Mouse (Mus musculus) gastrocnemius, postnatal 4 days (tissue): Measurements from ENCODE around the gene Tmem175. TPM values are rescaled to one million over a fixed set of nuclear protein-coding genes. Genes with fewer than 3 reads are reported as not detected.

Source experiments
- DNase-seq, 2 experiments: peaks; one replicate each; pipeline ENCODE4 v3.0.0; 2021 to 2022; ENCODE audit warnings: low spot score in 2 of 2, mixed read lengths in 2 of 2
- total RNA-seq, 2 experiments: library from RNA; stranded (reverse); gene quantifications; 2 replicates each; pipeline ENCODE4 v1.2.3; 2021

Tmem175 gene
- total RNA-seq, 2 experiments from 2014 or later: 11.3 to 12.9 TPM

GRCm38 (mm10) chr5:108651823-108652222 lies 22.3 kb downstream of the Tmem175 start:
- no peak for DNase-seq

- no peak for DNase-seq
Measured at GRCm38 (mm10) chr5:108653341-108653740, 23.8 kb downstream of the Tmem175 start.

DNA sequence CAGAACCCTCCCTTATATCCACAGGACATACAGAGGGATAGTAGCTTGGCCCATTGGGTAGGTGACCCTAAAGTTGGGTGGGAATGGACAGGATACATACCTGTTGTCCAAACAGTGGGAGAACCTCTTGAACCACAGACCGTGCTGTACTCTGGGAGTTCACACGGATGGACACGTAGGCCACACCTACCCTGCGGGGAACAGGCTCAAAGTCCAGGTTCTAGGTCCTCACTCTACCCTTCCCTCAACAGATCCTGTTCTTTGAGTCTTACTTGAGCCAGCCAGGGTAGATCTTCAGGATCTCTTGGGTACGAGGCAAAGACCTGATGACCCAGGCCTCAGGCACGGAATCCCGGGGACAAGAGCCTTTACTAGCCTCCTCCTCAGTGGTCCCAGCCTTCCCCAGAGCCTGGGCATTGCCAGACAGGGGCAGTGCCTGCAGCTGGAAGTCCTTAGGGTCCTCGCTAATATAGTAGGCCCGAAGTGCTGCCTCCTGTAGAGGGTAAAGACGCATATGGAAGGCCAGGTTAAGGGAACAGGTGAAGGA lies 24.9 kb downstream of the Tmem175 start:
- no peak for DNase-seq

GRCm38 (mm10) chr5:108655381-108655780 lies 25.8 kb downstream of the Tmem175 start:
- no peak for DNase-seq

DNA sequence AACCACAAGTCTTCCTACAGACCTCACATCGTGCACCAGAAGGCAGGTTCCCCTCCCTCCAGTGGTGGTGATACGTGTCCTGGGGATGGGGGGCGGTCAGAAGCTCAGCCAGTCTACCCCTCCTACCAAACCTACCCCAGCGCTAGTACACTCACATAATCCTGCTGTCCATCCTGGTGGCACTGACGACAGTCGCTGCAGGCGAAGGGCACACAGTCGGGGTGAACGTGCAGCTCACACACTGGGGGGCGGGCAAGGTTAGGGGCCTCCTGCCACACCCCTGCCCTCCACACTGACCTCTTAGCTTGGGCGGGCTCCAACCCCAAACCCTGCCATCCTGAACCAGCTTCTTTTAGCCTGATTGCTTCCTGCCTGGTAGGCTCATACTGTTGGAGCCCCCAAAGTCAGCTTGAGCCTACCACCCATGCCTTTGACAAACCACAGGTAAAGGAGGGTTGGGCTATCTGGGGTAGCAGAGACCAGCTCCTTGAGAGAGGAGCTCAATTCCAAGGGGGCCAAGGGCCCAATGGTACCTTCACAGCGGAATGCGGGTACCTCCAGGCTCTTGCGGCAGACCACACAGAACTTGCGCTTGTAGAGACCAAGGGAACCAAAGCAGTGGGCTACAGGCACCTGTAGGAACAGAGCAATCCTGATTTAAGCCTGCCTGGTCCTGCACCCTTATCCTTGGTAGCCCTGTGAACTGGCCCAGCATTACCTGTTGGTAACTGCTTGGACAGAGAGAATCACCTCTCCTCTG lies 26.5 kb downstream of the Tmem175 start:
- no peak for DNase-seq

DNA sequence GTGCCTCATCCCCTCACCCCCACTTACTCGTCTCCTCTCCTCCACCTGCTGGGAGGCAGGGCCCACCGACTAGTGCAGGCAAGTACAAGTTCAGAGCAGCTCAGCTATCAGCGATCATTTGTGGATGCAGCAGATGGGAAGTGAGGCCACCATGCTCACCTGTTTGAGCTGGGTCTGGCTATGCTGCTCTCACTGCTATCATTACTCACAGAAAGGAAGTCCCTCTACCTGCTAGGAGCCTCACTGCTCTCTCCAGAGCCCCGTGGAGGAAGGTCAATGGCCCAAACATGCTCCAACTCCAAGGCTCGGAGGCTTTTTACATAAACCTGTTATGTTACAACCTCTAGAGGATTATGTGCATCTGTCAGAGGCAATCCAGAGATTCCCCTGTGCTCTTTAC lies 27.8 kb downstream of the Tmem175 start:
- DNase-seq: no peak

- DNase-seq: no peak
Measured at GRCm38 (mm10) chr5:108658611-108659010, 29.0 kb downstream of the Tmem175 start.

GRCm38 (mm10) chr5:108659698-108660631 lies 30.4 kb downstream of the Tmem175 start, which contains the start of gene Idua:
TSS of gene Idua (plus strand) at chr5:108660331.
- peak in 1 of 2 experiments; percentile 22 for DNase-seq

DNA sequence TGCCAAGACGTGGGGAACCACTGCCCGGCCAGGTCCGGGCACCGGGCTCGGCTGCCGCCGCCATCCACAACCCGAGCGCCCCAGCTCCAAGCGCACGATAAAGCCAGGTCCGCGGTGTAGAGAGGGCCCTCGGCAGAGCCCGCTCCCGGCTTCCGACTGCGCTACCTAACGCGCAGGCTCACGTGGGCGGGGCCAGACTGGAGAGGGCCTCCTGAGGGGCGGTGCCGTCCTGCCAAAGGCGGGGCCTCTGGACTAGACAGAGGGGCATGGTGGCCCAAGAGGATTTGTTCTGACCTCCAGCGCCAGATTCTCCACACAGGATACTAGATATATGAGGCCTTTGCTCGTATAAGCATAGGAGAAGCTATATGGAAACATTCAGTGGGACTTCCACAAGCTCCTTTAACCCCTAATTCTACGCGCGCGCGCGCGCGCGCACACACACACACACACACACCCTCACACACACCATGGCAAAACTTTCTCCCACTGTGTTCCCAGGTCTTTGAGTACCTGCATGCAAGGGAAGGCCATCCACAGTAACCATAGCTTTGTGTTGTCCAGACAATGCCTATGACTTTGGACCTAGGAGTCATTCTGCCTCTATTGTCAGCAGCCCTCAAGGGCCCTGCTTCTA lies 31.2 kb downstream of the Tmem175 start:
- peak; percentile 81 to 92 for DNase-seq

- DNase-seq: no peak
Measured at GRCm38 (mm10) chr5:108662772-108663171, 33.2 kb downstream of the Tmem175 start.

DNA sequence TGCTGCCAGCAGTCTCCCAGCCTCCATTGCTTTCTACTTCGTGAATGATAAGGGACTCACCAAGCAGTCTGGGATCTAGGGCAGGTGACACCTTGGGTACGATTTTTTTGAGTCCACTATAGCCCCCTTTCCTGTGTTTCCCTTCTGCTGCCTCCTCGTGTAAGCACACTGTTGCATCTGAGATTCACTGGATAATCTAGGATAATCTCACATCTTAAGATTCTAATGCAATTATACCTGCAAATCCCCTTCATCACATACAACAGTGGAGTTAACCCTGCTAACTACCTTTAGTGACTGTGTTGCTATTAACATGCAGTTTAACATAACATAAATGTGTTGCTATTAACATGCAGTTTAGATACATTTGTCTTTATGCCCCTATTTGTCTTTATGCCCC lies 35.5 kb downstream of the Tmem175 start:
- no peak for DNase-seq

DNA sequence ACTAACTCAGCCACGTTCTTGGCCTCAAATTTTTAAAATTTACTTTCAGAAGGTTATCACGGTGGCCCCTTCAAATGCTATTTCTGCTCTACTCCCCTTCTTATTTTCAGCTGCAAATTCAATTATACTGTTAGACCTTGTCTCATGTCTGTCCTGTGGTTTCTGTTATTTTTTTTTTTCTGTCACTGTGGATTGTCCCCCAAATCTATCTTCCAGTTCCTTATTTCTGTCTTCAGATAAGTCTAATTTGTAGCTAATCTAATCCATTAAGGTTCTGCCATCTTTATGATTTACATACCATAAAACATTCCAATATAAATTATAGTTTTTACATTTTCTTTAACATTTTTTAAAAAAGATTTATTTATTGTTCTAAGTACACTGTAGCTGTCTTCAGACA lies 37.8 kb downstream of the Tmem175 start:
- no peak for DNase-seq

DNA sequence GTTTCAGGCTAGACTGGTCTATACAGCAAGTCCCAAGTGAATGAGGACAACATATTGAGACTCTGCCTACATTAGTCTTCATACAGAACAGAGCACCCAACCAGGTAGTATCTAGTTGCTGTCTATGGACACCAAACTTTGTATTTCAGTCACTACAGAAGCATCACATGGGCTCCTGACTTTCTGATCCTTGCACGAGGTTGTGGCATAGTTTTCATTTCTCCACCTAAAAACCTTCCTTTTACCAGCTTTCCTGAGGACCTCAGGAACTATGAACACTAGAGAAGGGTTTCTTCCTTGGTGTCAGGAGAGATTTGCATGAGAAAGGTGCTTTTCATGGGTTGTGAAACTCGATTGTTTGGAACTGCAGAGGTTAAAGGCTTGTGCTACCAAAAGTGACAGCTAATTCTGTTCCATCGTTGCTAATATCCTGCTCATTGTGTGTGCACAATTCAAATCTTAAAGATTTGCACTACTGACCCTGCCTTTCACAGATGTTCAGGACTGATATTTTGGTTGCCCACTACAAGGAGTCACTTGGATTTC lies 38.9 kb downstream of the Tmem175 start:
- DNase-seq: no peak

- DNase-seq: peak; percentile 68 to 86
Measured at GRCm38 (mm10) chr5:108668977-108669936, 39.7 kb downstream of the Tmem175 start, which contains the start of gene Dgkq. TSS of gene Dgkq (minus strand) at chr5:108669672.

DNA sequence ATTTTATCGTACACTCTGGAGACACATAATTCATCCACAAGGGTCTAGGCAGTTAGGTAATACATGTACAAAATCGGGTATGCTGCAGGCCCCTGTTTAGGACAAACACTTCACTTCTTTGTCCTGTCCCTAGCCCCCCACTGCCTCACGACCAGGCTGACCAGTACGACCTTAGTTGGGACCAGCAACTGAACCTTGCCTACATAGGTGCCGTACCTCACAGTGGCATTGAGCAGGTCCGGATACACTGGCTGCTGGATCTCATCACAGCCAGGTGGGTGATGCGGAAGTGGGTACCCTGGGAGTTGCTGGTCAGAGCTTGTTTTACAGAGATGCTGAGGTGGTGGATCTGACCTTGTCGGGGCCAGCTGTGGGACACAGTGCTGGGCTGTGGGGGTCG lies 40.4 kb downstream of the Tmem175 start:
- DNase-seq: no peak

GRCm38 (mm10) chr5:108670785-108671184 lies 41.2 kb downstream of the Tmem175 start:
- DNase-seq: no peak

DNA sequence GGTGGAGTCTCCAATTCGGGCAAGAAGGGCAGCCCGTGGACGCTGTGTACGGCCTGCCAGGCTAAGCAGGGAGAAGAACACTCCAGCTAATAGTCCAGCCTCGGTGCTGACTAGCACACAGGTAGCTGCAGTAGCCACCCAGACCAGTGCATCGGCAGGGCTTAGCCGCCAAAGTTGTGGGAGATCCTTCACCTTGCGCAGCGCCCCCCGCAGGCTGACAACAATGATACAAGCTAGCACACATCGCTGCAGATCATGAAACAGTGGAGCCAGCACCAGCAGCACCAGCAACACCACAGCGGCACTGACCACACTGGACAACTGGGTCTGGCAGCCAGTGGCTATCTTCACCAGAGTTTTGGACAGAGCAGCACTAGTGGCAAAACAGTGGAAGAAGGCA lies 42.2 kb downstream of the Tmem175 start:
- no peak for DNase-seq

DNA sequence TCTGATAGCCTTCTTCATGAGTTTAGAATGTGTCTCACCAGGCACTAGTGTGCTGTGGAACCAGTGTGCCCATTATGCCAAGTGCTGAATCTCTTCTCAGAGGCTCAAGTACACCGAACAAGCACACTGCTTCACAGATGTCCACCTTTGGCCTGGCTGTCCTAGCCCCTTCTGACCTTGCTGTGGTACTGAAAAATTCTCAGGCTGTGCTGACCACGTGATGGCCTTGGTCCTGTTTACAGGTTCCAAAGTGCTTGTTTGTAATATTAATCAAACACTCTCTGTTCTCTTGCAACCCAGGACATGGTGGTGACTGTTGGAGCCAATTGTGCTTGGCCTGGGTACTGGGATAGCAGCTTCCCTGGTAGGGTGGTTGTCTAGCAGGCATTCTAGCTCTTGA lies 45.1 kb downstream of the Tmem175 start:
- DNase-seq: no peak

DNA sequence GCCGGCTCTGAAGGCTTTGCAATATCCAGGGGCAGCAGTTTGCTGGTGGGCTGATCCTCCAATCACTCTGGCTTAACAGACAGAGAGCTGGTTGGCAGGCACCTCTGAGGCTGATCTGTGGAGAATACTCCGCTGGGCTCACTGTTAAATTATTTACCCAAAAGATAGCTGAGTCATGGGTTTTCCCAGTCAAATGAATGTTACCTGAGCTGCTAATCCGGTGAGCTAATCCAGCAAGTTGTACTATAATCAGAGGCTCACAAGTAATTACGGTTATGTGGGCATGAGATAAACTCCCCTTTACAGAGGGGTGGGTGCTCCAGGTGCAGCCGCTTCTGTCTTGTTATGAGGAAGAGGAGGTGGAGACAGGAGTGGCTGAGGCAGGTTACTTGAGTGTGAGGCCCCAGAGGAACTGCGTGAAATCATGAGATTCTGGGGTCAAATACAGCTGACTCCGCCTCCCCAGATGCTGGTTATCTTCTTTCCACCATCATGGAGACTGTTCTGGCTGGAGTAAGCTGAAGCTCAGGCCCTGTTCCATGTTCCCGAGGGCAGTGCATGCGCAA lies 45.8 kb downstream of the Tmem175 start, which contains the start of gene Slc26a1:
Gene Slc26a1, minus strand, starts transcription at position 319 of the 566 bp plus-strand sequence.
- no peak for DNase-seq
